Mouse (Mus musculus): ENCODE results near the gene Med24.
"Not testable (repeated sequence)": the region's sequence is repeated elsewhere in the genome, so short reads cannot be mapped to it uniquely, and the experiment has no call there.

The Med24 gene

DNA sequence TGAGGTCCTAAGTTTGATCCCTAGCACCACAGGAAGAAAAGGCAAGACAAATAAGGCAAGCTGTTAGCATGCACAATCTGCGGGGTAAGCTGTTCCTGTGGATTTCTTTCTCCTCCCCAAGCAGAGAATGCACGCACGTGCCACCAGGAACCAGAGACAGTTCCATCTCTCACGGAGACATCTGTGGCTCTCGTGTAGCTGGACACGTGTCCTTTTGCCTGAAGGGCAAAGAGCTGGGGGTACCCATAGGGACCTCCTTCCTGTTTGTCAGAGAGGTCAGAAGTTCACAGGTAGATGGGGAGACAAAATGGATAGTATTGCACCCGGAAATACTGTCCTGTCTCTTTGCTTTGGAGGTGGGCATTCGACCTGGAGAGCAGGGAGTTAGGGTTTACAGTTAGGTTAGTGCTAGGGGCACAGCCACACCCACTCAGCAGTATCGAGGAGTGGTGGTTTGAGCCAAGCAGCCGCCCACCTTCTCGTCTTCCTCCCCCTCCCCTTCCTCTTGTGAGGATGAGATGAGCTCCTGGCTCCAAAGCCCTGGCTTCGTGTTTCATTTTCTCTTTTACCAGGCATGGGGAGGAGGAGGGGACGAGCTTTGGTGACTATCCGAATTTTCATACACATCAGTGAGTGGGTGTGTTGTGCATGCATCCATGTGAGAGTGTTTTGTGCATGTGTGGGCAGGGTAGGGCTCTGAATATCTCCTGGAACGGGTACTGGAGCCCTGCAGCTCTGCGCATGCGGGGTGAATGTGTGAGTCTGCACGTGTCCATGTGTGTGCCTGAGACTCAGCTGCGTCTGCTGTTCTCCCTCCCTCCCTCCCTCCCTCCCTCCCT is 17.8 kb upstream of the Med24 start:
- in situ Hi-C loops (cut with MboI; ENCODE audit: low sequenced_read_pairs) = no loop called here

DNA sequence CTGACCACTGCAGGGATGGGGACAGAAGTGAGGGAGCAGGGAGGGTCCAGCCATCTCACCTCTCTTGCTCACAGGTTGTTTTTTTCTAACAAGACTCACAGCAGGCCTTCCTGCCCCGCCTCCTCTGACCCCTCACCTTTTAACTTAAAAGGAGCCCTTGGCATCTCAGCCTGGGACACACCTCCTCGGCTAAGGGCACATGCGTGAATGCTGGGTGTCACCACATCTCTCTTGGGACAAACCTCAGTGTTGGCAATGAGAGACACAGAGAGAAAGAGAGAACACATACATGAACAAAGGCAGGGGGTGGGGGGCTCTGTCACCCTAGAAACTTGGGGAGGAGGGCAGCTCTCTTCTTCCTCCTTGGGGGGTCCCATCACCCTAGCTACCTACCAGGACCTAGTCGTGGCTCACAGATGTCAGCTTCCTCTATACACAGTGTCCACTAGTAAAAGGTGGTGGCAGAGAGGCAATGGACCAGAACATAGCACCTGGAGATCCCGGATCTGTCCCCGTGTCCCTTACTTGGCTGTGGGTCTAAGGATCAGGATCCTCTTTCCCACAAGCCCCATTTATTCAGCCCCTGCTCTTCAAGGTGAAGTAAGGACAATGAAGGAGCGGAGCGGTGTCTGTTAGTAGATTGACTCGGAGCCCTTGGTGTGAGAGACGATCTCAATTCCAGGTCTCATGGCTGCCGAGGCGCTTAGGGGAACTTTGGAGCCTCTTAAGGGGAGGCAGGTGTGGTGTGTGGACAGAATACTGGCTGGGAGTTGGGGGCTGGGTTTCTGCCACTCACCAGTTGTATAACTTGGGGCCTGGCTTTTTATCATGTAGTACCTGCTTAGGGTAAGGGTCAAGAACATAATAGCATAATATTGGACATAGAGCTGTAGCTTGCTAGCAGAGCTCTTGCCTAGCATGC is 17.0 kb upstream of the Med24 start:
- in situ Hi-C loops (cut with MboI; ENCODE audit: low sequenced_read_pairs) = no loop called here

GRCm38 (mm10) chr11:98744456-98745019 is 15.3 kb upstream of the Med24 start:
- in situ Hi-C loops (cut with MboI; ENCODE audit: low sequenced_read_pairs) = no loop called here

DNA sequence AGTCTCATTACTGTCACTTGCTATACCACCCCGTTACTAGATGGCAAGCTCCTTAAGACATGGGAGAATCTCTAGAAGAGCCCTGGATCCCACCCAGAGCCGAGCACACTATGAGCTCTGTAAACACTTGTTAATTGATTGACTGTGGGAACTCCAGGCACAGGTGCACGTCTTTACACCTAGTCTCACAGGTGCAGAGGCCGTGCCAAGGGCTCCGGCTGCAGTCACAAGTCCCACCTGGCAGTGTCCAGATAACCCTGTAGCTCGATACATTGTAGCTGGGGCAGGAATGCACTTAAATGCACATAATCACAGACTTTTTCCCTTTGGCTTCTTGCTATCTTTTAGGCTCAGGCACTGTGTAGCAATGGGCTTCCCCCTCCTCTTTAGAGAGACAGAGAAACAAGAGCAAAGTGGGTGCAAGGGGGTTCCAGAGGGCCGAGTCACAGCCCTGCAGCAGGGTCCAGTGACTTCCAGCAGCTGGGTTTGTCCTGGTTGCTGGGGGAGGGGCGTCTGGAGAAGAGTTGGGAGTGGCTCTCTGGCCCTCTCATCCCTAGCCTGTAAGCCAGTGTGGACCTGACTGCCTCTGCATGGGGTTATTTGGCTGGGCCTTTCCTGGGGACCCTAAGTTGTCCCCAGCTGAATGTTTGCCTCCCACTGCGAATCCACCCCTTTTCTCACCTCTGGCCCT is 14.6 kb upstream of the Med24 start:
- in situ Hi-C loops (cut with MboI; ENCODE audit: low sequenced_read_pairs) = no loop called here

DNA sequence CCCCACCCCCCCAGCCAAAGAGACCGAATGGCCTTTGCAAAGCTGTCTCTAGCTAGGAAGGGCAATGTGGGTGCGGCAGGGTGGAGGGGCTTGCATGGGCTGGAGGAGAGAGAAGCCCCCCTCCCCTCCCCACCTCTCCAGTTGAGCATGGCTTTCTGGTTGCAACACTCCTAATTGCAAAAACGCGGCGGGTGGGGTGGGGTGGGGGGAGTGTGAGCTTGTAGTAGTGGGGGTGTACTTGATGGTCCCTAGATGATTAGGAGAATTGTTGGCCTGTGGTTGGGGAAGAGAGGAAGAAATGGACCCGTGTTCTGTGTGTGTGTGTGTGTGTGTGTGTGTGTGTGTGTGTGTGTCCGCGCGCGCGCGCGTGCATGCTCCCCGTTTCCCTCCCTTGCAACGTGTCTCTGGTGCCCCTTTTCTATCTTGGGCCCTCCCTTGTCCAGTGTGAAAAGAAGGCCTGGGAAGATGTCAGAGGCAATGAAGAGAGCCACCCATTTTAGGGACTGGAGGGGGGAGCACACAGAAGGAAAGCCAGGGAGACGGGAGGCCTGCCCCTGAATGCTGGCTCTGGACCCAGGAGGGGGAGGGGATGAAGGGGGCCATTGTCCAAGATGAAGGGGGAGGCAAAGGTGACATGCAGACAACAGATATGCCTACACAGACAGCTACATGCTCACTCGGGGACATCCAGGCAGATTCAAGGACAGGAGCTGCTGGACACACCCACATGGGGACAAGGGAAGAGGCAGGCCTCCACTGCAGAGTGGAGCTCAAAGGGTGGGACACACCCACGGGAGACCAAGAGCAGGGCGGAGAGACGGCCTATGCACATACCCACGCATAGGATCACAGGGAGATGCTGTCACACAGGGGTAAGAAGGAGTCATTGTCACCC is 13.4 kb upstream of the Med24 start:
- in situ Hi-C loops (cut with MboI; ENCODE audit: low sequenced_read_pairs) = no loop called here

DNA sequence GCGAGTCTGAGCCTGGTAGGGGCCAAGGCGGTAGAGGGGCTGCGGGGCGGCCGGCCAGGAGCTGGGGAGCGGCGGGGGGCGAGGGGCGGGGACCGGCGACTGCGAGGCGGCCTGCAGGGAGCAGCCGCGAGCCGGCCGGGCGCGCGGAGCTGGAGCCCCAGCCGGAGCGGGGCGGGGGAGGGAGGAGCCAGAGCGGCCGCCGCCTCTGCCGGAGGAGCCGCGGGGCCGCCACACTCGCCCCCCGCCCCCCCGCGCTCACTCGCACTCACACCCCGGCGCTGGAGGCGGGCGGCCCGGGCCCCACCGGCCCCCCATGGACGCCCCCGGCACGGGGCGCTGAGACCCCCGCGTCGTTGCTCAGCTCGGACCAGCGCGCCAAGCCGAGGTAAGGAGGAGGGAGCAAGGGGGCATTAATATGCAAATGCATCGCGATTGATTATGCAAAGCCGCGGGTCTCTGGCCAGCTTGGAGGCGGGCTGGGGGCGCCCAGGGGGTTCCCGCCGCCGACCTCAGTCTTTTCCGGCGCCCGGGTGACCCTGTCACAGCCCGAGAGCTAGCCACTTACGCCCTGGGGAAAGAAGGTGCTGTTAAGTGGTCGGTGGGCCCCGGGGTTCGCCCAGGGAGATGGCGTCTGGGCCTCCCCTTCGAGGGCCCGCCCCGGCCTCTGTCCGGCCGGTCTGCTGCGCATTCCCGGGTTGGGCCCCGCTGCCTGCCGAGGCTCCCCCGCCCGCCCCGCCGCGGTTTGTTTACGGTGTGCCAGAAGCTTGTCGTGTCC is 12.6 kb upstream of the Med24 start:
- in situ Hi-C loops (cut with MboI; ENCODE audit: low sequenced_read_pairs) = no loop called here

- in situ Hi-C loops (cut with MboI; ENCODE audit: low sequenced_read_pairs) = no loop called here
Observed at GRCm38 (mm10) chr11:98741051-98741620, 11.9 kb upstream of the Med24 start.

GRCm38 (mm10) chr11:98740393-98741050 is 11.3 kb upstream of the Med24 start, which contains the start of gene Thra:
TSS of gene Thra (plus strand) at chr11:98740638.
- in situ Hi-C loops (cut with MboI; ENCODE audit: low sequenced_read_pairs) = no loop called here

GRCm38 (mm10) chr11:98740026-98740392 is 10.8 kb upstream of the Med24 start:
- in situ Hi-C loops (cut with MboI; ENCODE audit: low sequenced_read_pairs) = no loop called here

DNA sequence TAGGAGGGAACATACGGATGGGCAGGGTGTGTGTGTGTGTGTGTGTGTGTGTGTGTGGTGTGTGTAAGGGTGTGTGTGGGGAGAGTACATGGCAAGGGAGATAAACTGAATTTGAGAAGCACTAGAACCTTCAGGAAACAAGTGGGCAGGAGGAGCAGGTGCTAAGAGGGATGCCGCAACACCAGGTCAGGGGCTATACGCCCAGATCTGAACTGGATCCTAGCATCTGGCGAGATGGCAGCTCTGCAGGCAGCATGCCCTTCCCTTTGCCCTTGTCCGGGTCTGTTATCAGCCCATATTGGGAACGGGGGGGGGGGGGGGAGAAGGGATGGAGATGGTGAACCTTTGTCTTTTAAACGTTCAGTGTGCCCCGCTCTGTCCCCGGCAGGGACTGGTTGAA is 9.7 kb upstream of the Med24 start:
- in situ Hi-C loops (cut with MboI; ENCODE audit: low sequenced_read_pairs) = no loop called here

- in situ Hi-C loops (cut with MboI; ENCODE audit: low sequenced_read_pairs) = no loop called here
Observed at GRCm38 (mm10) chr11:98738428-98738911, 9.2 kb upstream of the Med24 start.

- in situ Hi-C loops (cut with MboI; ENCODE audit: low sequenced_read_pairs) = not testable (repeated sequence)
Observed at GRCm38 (mm10) chr11:98737220-98737619, 8.0 kb upstream of the Med24 start.

DNA sequence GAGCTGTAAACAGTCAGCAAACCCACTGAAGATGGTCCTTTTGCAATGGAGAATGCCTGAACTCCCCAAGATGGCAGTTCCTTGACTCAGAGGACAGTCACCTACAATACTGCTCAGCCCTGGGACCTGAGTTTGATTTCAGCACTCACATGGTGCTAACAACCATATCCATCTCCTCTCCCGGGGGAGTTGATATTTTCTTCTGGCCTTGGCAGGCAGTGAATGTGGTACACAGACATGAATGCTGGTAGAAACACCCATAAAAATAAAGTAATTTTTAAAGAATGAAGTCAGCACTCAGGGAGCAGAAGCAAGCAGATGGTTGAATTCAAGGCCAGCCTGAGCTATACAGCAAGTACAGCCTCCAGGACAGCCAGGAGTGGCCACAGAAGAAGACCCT is 6.9 kb upstream of the Med24 start:
- in situ Hi-C loops (cut with MboI; ENCODE audit: low sequenced_read_pairs) = no loop called here

DNA sequence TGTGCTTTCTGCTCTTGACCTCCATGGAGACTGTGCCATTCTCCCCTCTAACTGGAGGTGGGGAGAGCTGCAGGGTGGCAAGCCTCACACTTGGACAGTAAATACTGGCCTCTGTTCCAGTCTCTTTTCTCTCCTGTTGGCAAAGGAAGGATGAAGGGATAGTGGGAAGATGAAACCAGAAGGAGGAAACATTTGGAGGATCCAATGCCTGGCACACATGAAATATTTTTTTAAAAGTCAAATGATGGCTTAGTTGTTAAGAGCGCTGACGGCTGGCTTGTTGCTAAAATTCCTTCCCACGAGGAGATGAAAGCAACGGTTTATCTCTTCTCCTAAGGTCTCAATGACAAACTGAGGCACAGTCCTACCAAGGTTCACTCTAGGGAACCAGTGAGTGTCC is 5.9 kb upstream of the Med24 start:
- in situ Hi-C loops (cut with MboI; ENCODE audit: low sequenced_read_pairs) = no loop called here

- in situ Hi-C loops (cut with MboI; ENCODE audit: low sequenced_read_pairs) = no loop called here
Observed at GRCm38 (mm10) chr11:98734020-98734419, 4.8 kb upstream of the Med24 start.

GRCm38 (mm10) chr11:98731134-98731533 is 1.9 kb upstream of the Med24 start:
- in situ Hi-C loops (cut with MboI; ENCODE audit: low sequenced_read_pairs) = no loop called here

DNA sequence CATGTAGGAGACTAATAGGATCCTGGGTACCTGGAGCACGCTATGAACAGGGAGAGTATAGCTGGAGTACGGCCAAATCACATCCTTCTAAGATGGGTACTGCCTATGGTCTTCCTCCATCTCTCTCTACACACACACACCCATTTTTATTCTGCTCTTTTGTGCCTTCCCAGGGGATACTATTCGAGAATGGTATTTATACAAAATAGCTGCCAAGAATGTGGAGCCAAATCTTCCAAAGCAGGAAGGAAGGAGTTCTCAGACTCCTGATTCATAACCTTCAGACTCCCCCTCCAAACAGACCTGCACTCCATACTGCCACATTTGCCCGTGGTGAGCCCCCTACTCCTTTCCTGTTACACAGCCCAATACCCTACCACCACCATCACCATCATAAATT is 1.5 kb upstream of the Med24 start:
- in situ Hi-C loops (cut with MboI; ENCODE audit: low sequenced_read_pairs) = no loop called here

GRCm38 (mm10) chr11:98725926-98726506 is 3.2 kb downstream of the Med24 start:
- in situ Hi-C loops (cut with MboI; ENCODE audit: low sequenced_read_pairs) = loop anchor here (10.0 kb wide), 1 partner anchor 59 kb away; no protein-coding TSS in a partner anchor

Data from CH12F3 (cell line).